Mouse (Mus musculus) liver, adult 2 months (tissue): ENCODE data around the gene Pou5f1. TPM values are rescaled to one million over a fixed set of nuclear protein-coding genes. Genes with fewer than 3 reads are reported as not detected.

Source experiments
- DNase-seq: peaks from one replicate; pipeline ENCODE4 v3.0.0-alpha.2; 2011; ENCODE audit warnings: low read depth, low spot score; ENCODE audit errors: extremely low read depth
- H3K27ac ChIP-seq: fragments of 200-500 bp; replicated peaks from 2 replicates; pipeline ENCODE4 v1.5.1; 2012; ENCODE audit warnings: low read depth, mild to moderate bottlenecking, control low read depth, inconsistent platforms, low read length; ENCODE audit not compliant: insufficient read depth
- H3K27me3 ChIP-seq: fragments of 200-500 bp; 2 replicates; pipeline ENCODE4 v1.6.1; 2012; ENCODE audit warnings: mild to moderate bottlenecking, moderate library complexity, low read length, inconsistent platforms; ENCODE audit not compliant: control insufficient read depth, insufficient read depth
- H3K36me3 ChIP-seq: fragments of 200-500 bp; 2 replicates; pipeline ENCODE4 v1.6.1; 2012; ENCODE audit warnings: low read length, inconsistent platforms; ENCODE audit not compliant: control insufficient read depth, insufficient read depth
- H3K4me1 ChIP-seq: fragments of 200-500 bp; 2 replicates; pipeline ENCODE4 v1.6.1; 2011; ENCODE audit warnings: low read length; ENCODE audit not compliant: control insufficient read depth, insufficient read depth
- H3K4me3 ChIP-seq: fragments of 200-500 bp; 2 replicates; pipeline ENCODE4 v1.5.1; 2011; ENCODE audit warnings: low read depth, mild to moderate bottlenecking, control low read depth, low read length, moderate library complexity; ENCODE audit not compliant: insufficient read depth
- H3K79me2 ChIP-seq: fragments of 200-500 bp; 2 replicates; pipeline ENCODE4 v1.6.1; 2012; ENCODE audit warnings: inconsistent platforms, mild to moderate bottlenecking, low read length, moderate library complexity; ENCODE audit not compliant: control insufficient read depth, insufficient read depth
- H3K9ac ChIP-seq: fragments of 200-500 bp; 2 replicates; pipeline ENCODE4 v1.6.1; 2012; ENCODE audit warnings: low read depth, mild to moderate bottlenecking, control low read depth, inconsistent platforms, low read length
- CTCF ChIP-seq: fragments of 200-500 bp; IDR thresholded peaks from 2 replicates; pipeline ENCODE4 v1.5.1; 2011; ENCODE audit warnings: low read depth, low read length, control low read depth
- POLR2A ChIP-seq: fragments of 200-500 bp; IDR thresholded peaks from 2 replicates; pipeline ENCODE4 v1.6.1; 2011; ENCODE audit warnings: low read length, control low read depth; ENCODE audit not compliant: insufficient read depth; ENCODE audit errors: extremely low read depth
- WGBS: fragments of 180-500 bp; shearing (Covaris S2); methylation state at CpG from one replicate; pipeline ENCODE4 v1.1.7; 2018; 5-methylcytosine and 5-hydroxymethylcytosine counted together
- polyA plus RNA-seq: library from polyadenylated mRNA; depleted of rRNA; stranded (reverse); fragments of >200 nt; gene quantifications from 2 replicates; pipeline ENCODE4 v1.2.3, GENCODE M21; 2012
- total RNA-seq: library from RNA; depleted of rRNA; stranded (reverse); fragments of >200 nt; gene quantifications from 2 replicates; pipeline ENCODE4 v1.2.3, GENCODE M21; 2014

Pou5f1 gene
- total and polyA plus RNA-seq, 2 experiments: not detected

DNA sequence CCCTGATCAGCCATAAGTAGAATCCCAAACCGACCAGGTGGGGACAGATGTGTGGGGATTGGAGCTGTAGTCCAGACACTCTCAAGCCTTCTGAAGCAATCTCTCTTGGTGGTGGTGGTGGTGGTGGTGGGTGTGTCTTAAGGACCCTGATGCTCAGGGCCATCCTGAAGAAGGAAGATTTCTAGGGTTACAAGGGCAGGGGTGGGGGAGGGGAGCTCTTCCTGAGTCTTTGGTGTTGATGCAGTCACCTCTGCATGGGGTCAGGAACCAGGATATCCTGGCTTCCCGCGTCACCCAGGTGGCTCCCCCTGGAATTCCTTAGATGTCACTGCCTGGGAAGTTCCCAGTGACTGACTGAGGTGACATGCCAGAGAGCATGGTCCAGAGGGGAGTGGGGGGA, 26.5 kb downstream of the Pou5f1 start:
- Histone ChIP-seq H3K79me2 (no peaks in the 10 kb centered on the region), H3K4me3 (no peak overlapping the region), H3K27ac (no peak overlapping the region), H3K36me3 (no peaks in the 10 kb centered on the region), H3K9ac (no peak overlapping the region), H3K4me1 (no peaks in the 10 kb centered on the region), H3K27me3 (no peaks in the 10 kb centered on the region)
- 26% methylated on average over 3 of the region's 3 CpGs for WGBS
- no peak for DNase-seq
- TF ChIP-seq CTCF: no peak
- no peak for TF ChIP-seq POLR2A

DNA sequence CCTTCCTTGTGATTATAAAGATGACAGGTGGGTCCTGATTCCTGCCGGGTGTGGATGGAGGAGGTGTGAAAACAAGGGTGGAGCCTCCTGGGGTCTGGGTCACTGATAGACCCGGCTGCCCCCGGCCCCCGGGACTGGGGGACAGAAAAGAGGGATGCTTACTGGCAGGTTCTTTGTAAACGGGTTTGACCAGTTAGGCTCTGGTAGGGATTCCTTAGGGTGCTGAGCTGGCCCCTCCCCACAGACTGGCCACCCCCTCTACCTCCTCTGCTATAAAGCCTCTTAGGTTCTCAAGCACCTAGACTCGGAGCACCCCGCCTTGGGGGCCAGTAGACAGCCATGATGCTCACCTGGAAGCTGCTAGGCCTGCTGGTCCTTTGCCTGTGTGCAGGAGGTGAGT, 27.1 kb downstream of the Pou5f1 start, which contains the start of gene Psors1c2:
Gene Psors1c2, plus strand, starts transcription at position 301 of the 400 bp plus-strand sequence.
- Histone ChIP-seq H3K4me1 (no peaks in the 10 kb centered on the region), H3K27ac (no peak within 1 kb of the TSS), H3K79me2 (no peaks in the 10 kb centered on the region), H3K36me3 (no peaks in the 10 kb centered on the region), H3K27me3 (no peaks in the 10 kb centered on the region), H3K9ac (no peak within 1 kb of the TSS), H3K4me3 (no peak within 1 kb of the TSS)
- no peak for DNase-seq
- WGBS: 28% methylated on average over 7 of the region's 7 CpGs
- TF ChIP-seq POLR2A: no peak
- no peak for TF ChIP-seq CTCF

DNA sequence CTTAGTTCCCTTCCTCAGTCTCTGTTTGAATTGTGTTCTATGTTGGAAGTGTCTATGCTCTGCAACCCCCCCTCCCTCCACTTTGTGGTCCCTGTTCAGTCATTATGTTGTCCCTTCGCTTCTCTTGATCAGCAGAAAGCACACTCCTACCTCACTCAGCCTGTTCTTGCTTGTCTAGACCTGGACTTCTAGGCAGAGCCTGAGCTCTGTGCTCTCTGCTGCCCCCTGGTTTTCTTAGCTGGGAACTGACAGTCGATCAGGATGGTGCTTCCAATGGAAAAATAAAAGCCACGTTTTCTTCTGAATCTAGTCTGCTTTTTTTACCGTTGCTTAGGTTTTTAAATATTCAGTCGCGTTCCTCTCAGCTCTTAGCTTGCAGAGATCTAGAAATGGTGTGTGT, 28.5 kb downstream of the Pou5f1 start:
- peak; percentile 41 for DNase-seq
- Histone ChIP-seq H3K4me1 (no peaks in the 10 kb centered on the region), H3K79me2 (no peaks in the 10 kb centered on the region), H3K9ac (no peak overlapping the region), H3K4me3 (no peak overlapping the region), H3K27me3 (no peaks in the 10 kb centered on the region), H3K36me3 (no peaks in the 10 kb centered on the region), H3K27ac (no peak overlapping the region)
- peak; percentile 79 for TF ChIP-seq CTCF
- TF ChIP-seq POLR2A: no peak
- 7% methylated on average over 6 of the region's 6 CpGs for WGBS

DNA sequence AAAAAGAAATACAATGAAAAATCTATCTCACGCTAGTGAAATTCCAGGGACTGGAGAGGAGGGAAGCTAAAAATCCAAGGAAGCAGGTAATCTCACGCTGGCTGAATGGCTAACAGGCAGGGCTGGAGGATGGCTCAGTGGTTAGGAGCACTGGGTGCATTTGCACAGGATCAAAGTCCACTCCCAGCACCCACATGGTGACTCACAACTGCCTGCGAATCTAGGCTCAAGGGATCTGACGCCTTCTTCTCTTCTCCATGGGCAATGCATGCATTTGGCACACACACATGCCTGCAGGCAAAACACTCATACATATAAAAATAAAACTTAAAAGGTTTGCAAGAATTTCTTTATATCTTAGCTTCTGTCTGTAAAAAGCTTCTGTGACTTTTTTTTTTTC, 31.6 kb downstream of the Pou5f1 start:
- no peaks in the 10 kb centered on the region for H3K27me3 ChIP-seq
- H3K36me3 ChIP-seq: no peaks in the 10 kb centered on the region
- no peaks in the 10 kb centered on the region for H3K79me2 ChIP-seq
- TF ChIP-seq POLR2A (no peak), CTCF (no peak)
- no peak for DNase-seq
- 86% methylated on average over 4 of the region's 4 CpGs for WGBS
- no peak overlapping the region for H3K9ac ChIP-seq
- no peak overlapping the region for H3K4me3 ChIP-seq
- H3K4me1 ChIP-seq: no peaks in the 10 kb centered on the region
- H3K27ac ChIP-seq: no peak overlapping the region

DNA sequence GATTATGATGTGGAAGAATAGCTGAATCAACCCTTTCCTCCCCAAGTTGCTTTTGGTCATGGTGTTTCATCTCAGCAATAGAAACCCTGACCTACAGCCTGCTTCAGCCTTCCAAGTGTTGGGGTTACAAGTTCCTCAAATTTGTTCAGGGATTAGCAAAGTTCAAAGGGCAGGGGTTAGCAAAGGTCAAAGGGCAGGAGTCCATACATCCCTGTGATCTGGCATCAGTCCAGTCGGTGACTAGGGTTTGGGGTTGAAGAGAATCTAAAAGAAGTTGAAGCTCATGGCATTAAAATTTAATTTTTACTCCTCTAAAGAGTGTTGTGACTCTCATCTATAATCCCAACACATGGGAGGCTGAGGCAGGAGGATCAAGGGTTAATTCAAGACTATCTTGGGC, 32.7 kb downstream of the Pou5f1 start:
- 44% methylated on average over 1 of the region's 1 CpGs for WGBS
- H3K4me3 ChIP-seq: no peak overlapping the region
- TF ChIP-seq POLR2A (no peak), CTCF (no peak)
- no peaks in the 10 kb centered on the region for H3K27me3 ChIP-seq
- no peak overlapping the region for H3K27ac ChIP-seq
- H3K4me1 ChIP-seq: no peaks in the 10 kb centered on the region
- no peaks in the 10 kb centered on the region for H3K79me2 ChIP-seq
- H3K9ac ChIP-seq: no peak overlapping the region
- DNase-seq: no peak
- no peaks in the 10 kb centered on the region for H3K36me3 ChIP-seq

DNA sequence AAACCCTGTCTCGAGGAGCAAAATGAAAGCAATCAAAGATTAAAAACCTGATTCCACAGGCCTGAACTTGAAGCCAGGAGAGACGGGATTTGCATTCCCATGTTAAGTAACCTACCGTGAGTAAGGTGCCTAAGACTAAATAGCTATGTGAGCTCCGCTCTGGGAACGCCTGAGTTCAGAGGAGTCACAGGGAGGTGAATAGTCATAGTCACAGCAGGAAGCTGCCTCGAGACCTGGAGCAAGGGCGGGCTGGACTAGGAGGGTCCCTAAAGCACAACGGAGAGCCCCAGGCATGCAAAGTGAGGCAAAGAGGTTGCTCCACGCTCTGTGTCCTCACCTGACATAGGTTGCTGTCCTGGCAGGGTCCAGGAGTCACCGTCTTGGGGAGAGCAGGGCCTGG, 33.7 kb downstream of the Pou5f1 start:
- no peaks in the 10 kb centered on the region for H3K4me1 ChIP-seq
- 71% methylated on average over 10 of the region's 10 CpGs for WGBS
- no peak overlapping the region for H3K9ac ChIP-seq
- H3K79me2 ChIP-seq: no peaks in the 10 kb centered on the region
- H3K4me3 ChIP-seq: no peak overlapping the region
- H3K27me3 ChIP-seq: no peaks in the 10 kb centered on the region
- no peaks in the 10 kb centered on the region for H3K36me3 ChIP-seq
- DNase-seq: no peak
- no peak for TF ChIP-seq POLR2A
- TF ChIP-seq CTCF: no peak
- no peak overlapping the region for H3K27ac ChIP-seq
